Mouse (Mus musculus) kidney, adult 2 months (tissue): ENCODE measurements around the gene Cadm3. TPM values are rescaled to one million over a fixed set of nuclear protein-coding genes. Genes with fewer than 3 reads are reported as not detected.

ENCODE experiments used
- DNase-seq: peaks from one replicate; pipeline ENCODE4 v3.0.0; 2021
- H3K27ac ChIP-seq: fragments of 200-500 bp; 2 replicates; pipeline ENCODE4 v1.5.1; 2012; ENCODE audit warnings: low read depth, low read length, control low read depth, inconsistent platforms; ENCODE audit not compliant: insufficient read depth
- H3K27me3 ChIP-seq: fragments of 200-500 bp; replicated peaks from 2 replicates; pipeline ENCODE4 v1.6.1; 2012; ENCODE audit warnings: mild to moderate bottlenecking, moderate library complexity, low read length, inconsistent platforms; ENCODE audit not compliant: control insufficient read depth, insufficient read depth
- H3K36me3 ChIP-seq: fragments of 200-500 bp; 2 replicates; pipeline ENCODE4 v1.6.1; 2012; ENCODE audit warnings: mild to moderate bottlenecking, moderate library complexity, low read length, inconsistent platforms; ENCODE audit not compliant: control insufficient read depth, insufficient read depth
- H3K4me1 ChIP-seq: fragments of 200-500 bp; 2 replicates; pipeline ENCODE4 v1.6.1; 2011; ENCODE audit warnings: low read length; ENCODE audit not compliant: control insufficient read depth, insufficient read depth
- H3K4me3 ChIP-seq: fragments of 200-500 bp; 2 replicates; pipeline ENCODE4 v1.5.1; 2011; ENCODE audit warnings: mild to moderate bottlenecking, low read depth, low read length, control low read depth; ENCODE audit not compliant: insufficient read depth
- CTCF ChIP-seq: fragments of 200-500 bp; conservative IDR thresholded peaks from 2 replicates; pipeline ENCODE4 v1.5.1; 2011; ENCODE audit warnings: low read depth, mild to moderate bottlenecking, control low read depth, low read length, moderate library complexity, mixed read lengths; ENCODE audit not compliant: insufficient read depth, insufficient read length
- POLR2A ChIP-seq: fragments of 200-500 bp; IDR thresholded peaks from one replicate; pipeline ENCODE4 v1.6.1; 2011; ENCODE audit warnings: low read depth, low read length, control low read depth
- WGBS: fragments of 180-500 bp; shearing (Covaris S2); methylation state at CpG from one replicate; pipeline ENCODE4 v1.1.7; 2018; 5-methylcytosine and 5-hydroxymethylcytosine counted together
- polyA plus RNA-seq: library from polyadenylated mRNA; depleted of rRNA; stranded (reverse); fragments of >200 nt; gene quantifications from 2 replicates; pipeline ENCODE4 v1.2.3, GENCODE M21; 2012; rRNA removed

Cadm3 gene
- 1.8 and 2.4 TPM in 2 replicates for polyA plus RNA-seq

- no peaks in the 10 kb centered on the region for H3K36me3 ChIP-seq
- no peaks in the 10 kb centered on the region for H3K4me1 ChIP-seq
- no peaks in the 10 kb centered on the region for H3K27me3 ChIP-seq
- WGBS: 1% methylated on average over 46 of the region's 46 CpGs
- H3K4me3 ChIP-seq: no peak within 1 kb of the TSS
- H3K27ac ChIP-seq: no peak within 1 kb of the TSS
- TF ChIP-seq CTCF: no peak
- TF ChIP-seq POLR2A: no peak
- no peak for DNase-seq
Measured at GRCm38 (mm10) chr1:173367356-173368046, at the start of gene Cadm3. Gene Cadm3 (minus strand): TSS chr1:173367695.

- H3K4me3 ChIP-seq: no peak overlapping the region
- H3K36me3 ChIP-seq: no peaks in the 10 kb centered on the region
- H3K4me1 ChIP-seq: no peaks in the 10 kb centered on the region
- DNase-seq: no peak
- TF ChIP-seq POLR2A: no peak
- TF ChIP-seq CTCF: no peak
- WGBS: 45% methylated on average over 3 of the region's 3 CpGs
- no peaks in the 10 kb centered on the region for H3K27me3 ChIP-seq
- no peak overlapping the region for H3K27ac ChIP-seq
Measured at GRCm38 (mm10) chr1:173414631-173415030, 47.1 kb upstream of the Cadm3 start.

- no peaks in the 10 kb centered on the region for H3K36me3 ChIP-seq
- no peak for DNase-seq
- no peaks in the 10 kb centered on the region for H3K4me1 ChIP-seq
- no peaks in the 10 kb centered on the region for H3K27me3 ChIP-seq
- H3K27ac ChIP-seq: no peak overlapping the region
- H3K4me3 ChIP-seq: no peak overlapping the region
- no peak for TF ChIP-seq POLR2A
- no peak for TF ChIP-seq CTCF
- 85% methylated on average over 4 of the region's 4 CpGs for WGBS
Measured at GRCm38 (mm10) chr1:173411863-173412262, 44.4 kb upstream of the Cadm3 start.

GRCm38 (mm10) chr1:173409066-173409465 is 41.6 kb upstream of the Cadm3 start:
- Histone ChIP-seq H3K4me1 (no peaks in the 10 kb centered on the region), H3K27ac (no peak overlapping the region), H3K27me3 (no peaks in the 10 kb centered on the region), H3K4me3 (no peak overlapping the region), H3K36me3 (no peaks in the 10 kb centered on the region)
- no peak for DNase-seq
- TF ChIP-seq CTCF (no peak), POLR2A (no peak)

DNA sequence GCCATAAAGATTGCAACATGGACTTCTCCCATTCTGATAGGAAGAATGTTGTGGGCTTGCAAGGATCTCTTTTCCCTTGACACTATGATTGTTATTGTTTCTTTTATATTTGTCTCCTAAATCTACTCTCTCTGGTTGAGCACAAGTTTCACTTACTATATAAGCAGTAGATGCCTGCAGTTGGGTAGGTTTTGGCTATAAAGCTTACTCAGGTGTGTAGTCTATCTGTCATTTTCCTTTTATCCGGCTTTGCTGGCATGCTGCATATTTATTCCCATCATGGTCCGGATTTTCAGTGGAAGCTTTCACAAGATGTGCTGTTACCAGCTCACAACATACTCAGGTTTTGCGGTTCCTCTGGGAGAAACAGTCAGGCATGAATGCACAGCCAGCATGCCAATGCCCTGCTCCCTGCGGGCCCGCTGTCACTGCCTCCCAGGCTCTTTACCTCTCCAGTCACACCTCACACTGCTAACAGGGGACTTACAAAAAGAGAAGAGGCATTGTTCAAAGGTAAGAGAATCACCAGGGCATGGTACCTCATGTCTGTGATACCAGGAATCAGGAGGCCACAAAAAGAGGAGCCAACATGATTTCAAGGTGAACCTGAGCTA is 37.3 kb upstream of the Cadm3 start:
- 42% methylated on average over 5 of the region's 5 CpGs for WGBS
- no peak overlapping the region for H3K4me3 ChIP-seq
- no peak for TF ChIP-seq POLR2A
- no peak for TF ChIP-seq CTCF

GRCm38 (mm10) chr1:173398323-173398970 is 31.0 kb upstream of the Cadm3 start:
- no peak overlapping the region for H3K27ac ChIP-seq
- no peak for TF ChIP-seq POLR2A
- 0 out of 2 replicates have a peak, but pooled peaks have one; percentile 12 for TF ChIP-seq CTCF
- DNase-seq: peak; percentile 37

More for the DNA sequence above, 37.3 kb upstream of the Cadm3 start:
- Histone ChIP-seq H3K36me3 (no peaks in the 10 kb centered on the region), H3K27ac (no peak overlapping the region), H3K27me3 (no peaks in the 10 kb centered on the region), H3K4me1 (no peaks in the 10 kb centered on the region)
- no peak for DNase-seq

GRCm38 (mm10) chr1:173391754-173392153 is 24.3 kb upstream of the Cadm3 start:
- WGBS: 73% methylated on average over 6 of the region's 6 CpGs
- no peak for DNase-seq
- no peak for TF ChIP-seq CTCF
- no peak for TF ChIP-seq POLR2A

More at GRCm38 (mm10) chr1:173398323-173398970, 31.0 kb upstream of the Cadm3 start:
- Histone ChIP-seq H3K36me3 (no peaks in the 10 kb centered on the region), H3K4me3 (no peak overlapping the region), H3K4me1 (no peaks in the 10 kb centered on the region), H3K27me3 (no peaks in the 10 kb centered on the region)
- WGBS: 29% methylated on average over 3 of the region's 3 CpGs

More at GRCm38 (mm10) chr1:173391754-173392153, 24.3 kb upstream of the Cadm3 start:
- no peaks in the 10 kb centered on the region for H3K4me1 ChIP-seq
- no peak overlapping the region for H3K27ac ChIP-seq
- no peaks in the 10 kb centered on the region for H3K27me3 ChIP-seq
- no peaks in the 10 kb centered on the region for H3K36me3 ChIP-seq
- no peak overlapping the region for H3K4me3 ChIP-seq
